Mouse (Mus musculus): ENCODE measurements at regions not wholly inside any gene's neighbourhood (a gene's known extent, or its start where the extent isn't known, plus 50 kb on each side); places are given as distances from the start of the nearest gene placed in this dataset.
A peak's percentile ranks its signal among the peaks of the same experiment; 100 is the strongest.

DNA sequence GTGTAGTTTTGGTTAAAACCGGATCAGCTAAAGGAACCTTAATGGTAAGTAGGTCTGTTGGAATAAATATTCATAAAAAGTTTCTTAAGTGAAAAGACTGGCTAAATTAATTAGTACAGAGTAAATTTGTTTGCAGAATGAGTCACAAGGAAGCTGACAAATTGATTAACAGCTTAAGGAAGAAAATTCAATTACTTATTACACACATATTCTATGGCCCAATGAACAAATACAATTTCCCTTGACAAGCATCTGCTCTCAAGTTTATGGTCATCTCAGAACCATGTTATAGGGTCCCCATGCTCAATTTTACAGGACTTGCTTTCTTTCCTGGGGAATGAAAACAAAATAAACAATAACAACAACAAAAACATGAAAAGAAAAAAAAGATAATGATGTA is 231.4 kb upstream of the Frg1 start:
- DNase-seq (ENCODE audit: low spot score in 2 of 2) = no peak

DNA sequence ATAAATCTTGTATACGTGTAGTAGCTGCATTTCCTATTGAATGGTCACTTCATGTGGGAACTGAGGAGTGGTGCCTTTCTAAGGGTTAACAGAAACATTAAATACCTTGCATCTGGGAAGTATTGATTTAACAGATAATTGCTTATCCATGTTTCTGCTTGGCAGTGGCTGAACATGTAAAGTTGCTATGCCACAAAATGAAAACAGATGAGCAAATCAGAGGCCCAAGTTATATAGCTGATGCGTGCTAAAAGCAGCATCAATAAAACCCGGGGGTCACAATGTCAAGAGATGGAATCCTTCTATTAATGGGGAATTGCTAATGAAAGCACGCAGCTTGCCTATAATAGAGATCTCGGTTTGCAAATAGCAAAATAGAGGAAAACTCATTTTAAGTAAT is 227.8 kb upstream of the Frg1 start:
- DNase-seq (ENCODE audit: low spot score in 2 of 2) = no peak

DNA sequence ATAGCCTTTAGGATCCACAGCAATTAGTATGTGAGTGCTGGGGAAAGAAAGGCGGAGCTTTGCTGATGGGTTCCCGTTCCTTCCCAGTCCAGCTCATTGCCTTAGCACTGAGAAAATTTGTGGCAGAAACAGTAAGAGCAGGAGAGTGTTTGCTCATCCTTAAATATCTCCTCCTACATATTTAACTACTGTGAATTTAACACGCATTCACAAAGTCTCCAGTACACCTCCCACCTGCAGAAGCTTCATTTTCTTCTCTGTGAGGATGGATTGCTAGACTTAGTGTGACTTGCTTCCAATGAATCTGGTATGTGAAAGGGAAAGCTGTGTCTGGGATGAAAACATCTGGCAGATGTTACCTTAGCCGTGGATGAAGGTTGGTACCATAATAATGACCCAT is 207.0 kb upstream of the Frg1 start:
- peak; percentile 9 to 19 for DNase-seq (ENCODE audit: low spot score in 2 of 2)

DNA sequence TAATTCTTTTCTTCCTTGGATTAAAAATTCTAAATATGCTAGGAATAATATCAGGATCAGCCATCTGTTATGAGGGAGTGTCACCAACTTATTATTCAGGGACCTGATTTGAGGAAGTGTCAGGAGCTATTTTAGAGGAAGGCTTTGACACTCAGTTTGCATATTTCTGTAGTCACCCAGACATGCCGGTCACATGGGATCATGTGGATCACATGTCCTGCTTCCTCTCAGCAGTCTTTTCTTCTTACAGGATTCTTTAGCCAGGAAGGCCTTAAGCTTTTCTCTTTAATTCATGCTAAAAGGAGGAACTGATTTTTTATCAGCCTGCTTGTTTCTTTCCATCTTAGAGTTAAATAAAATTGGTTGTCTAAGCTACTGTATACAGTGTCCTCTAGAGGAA is 183.4 kb upstream of the Frg1 start:
- DNase-seq (ENCODE audit: low spot score in 2 of 2) = no peak

DNA sequence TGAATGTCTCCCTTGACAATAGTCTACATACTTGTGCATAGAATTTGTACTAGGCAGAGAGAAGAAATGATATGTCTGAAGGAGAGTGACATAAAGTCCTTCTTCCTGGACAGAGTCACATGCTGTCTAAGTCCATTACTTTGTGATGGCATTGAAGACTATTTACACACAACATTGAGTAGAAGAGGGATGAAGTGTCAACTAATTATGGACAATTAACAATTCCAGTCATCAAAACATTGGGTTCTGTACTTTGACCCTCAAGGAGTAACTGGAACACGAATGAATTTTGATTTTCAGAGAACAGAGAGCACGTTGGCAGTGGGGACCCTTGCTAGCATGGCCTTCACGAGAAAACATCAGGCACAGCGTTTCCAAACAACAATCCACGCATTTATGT is 177.6 kb upstream of the Frg1 start:
- no peak for DNase-seq (ENCODE audit: low spot score in 2 of 2)

DNA sequence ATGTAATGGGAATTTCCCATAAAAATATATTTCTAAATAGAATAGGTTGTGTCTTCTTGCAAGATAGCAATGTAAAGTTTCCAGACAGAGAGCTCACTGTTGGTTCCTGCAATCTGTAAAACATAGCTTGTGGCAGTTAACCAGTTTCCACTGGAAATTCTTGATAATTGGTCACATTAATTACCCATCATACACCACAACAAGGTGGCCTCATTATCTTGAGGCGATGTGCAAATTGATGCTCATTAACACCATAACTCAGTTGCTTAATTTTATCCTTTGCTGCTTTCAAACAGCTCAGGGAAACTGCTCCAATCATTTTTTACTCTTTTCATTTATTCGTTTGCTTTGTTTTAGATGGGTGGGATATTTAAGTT is 176.8 kb upstream of the Frg1 start:
- no peak for DNase-seq (ENCODE audit: low spot score in 2 of 2)

DNA sequence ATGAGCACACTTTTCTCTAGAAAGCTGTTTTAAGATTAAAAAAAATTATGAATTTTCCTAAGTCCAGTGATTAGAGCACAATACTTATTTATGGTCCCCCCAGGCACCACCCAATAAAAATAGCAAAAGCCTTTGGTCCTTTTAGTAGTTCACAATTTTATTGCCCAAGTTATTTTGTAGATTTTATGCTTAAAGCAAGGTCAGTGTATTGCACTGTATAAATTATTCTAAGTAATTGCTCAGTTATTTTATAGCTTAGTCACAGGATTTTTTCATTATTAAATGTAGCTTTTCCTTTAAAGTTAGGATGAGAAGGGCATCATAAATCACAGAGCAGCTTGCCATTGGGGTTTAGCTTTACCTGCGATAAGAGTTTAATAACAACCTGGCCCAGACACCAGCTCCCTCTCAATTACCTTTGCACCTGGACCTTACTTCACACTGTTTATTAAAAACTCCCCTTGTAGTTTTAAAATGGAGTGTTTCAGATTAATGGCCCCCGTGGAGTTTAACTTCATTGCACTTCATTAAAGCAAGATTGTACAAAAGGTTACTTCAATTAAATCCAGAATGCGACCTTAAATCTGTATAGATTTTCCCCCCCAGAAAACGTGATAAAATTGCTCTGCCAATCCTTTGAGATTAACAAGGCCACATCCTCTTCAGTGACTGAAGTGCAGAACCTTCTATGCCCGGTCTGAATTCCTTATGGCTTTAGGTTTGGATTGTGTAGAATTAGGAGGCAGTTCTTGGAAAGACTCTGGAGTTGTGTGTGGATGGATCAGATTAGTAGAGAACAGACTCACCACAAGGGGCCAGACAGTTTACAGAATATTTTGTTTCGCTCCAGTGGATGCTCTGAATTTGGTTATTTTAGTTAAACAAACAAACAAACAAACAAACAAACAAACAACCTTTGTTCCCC is 176.1 kb upstream of the Frg1 start:
- DNase-seq (ENCODE audit: low spot score in 2 of 2) = no peak

DNA sequence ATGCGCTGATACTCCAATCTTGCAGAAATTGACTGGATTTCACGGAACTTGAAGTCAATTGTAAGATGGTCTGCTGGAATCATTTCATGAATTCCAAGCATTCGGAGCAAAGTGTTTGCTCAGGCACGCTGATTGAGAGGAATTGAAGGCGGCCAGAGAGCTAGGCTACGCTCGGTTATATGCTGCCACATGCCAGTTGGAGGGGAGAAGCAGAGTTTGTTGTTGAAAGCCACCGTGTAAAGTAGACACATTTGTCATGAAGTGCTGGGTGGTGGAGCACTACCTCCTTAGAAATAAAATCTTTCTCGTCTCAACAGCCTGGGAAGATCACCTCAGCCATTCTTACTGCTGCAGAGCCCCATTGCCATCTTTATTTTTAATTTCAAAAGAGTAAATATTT is 175.3 kb upstream of the Frg1 start:
- DNase-seq (ENCODE audit: low spot score in 2 of 2) = no peak

DNA sequence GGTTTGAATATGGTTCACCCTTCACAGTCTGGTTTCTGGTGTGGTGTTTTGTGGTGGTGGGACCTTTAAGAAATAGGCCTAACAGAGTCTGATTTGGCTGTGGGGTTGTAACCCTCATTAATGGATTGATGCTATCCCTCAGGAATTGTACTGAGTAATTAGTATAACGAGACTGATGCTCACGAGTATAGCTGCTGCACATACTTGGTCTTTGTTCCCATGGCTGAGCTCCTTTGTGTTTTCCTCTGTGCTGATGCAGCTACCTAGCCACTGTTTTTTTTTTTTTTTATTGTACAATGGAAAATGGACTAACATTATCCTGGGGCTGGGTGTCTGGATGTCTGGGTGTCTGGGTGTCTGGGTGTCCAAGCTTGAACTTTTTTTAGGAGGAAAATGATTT is 171.3 kb upstream of the Frg1 start:
- no peak for DNase-seq (ENCODE audit: low spot score in 2 of 2)

DNA sequence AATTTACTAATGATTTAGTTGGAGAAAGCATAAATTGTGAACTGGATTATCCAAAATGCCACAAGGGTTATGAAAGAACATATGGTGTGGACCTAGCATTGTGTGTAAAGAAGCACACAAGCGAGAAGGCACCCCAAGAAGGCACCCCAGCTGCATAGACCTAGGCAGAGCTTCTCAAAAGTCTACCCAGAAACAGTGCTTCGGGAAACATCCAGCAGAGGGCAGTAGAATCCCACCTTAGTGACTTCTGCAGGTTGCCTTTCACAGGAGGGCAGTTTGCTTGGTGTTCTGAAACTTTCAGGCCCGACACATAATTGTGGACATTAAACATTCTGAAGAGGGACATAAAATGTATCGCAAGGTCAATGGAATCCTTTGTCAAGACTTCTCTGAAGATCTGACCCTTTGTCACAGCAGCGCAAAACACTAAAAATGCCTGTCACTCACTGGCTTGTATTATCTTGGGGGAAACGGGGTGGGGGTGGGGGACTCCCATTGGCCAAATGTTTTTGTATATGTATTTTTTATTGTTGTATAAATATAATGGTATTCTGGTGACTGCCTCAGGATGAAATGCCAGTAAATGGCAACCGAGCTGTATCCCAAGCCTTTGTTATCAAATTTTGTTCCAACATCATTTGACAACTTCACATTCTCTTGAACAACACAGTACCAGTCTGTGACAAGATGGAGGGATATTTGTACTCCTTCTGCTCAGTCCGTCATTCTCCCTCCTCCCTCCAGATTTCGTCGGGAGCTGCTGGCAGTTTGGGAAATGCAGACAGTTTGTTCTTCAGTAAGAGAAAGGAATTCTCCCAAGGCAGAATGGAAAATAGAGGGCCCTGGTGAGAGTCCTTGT is 156.4 kb upstream of the Frg1 start:
- DNase-seq (ENCODE audit: low spot score in 2 of 2) = peak in 1 of 2 experiments; percentile 88

DNA sequence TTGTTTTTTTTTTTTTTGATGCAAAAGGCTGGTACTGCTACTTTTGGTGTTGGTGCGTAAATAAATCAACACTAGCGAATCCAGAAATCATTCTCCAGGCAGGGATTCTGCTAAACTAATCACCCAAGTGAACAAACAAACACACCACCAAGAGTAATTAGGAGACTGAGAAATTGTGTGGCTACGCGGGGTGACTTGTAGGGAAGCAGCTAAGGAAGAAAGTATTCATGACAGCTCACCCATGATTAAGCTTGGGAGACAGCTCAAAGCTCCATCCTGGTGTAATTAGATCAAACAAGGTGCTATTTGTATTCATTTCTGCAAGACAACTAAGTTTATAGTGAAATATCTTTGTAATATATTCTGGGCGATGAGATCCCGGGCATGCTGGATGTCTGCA is 153.7 kb upstream of the Frg1 start:
- DNase-seq (ENCODE audit: low spot score in 2 of 2) = no peak

DNA sequence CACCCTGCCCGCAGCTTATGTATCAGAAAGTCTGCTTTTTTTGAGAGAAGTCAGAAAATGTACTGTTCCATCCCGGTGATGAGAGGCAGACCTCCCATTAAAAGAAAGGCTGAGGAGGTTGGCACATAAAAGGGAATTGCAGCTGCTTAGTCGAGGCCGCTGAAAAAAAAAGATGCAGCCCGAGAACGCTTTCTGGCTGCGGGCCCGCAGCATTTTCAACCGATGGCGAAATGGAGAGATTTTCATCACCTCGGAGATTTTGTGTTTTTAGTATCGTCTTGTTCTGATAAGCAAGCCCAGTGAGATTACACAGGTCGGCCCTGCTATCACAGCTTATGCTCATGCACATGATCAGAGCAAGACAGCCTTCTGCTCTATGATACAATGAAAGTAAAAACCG is 145.1 kb upstream of the Frg1 start:
- no peak for DNase-seq (ENCODE audit: low spot score in 2 of 2)

DNA sequence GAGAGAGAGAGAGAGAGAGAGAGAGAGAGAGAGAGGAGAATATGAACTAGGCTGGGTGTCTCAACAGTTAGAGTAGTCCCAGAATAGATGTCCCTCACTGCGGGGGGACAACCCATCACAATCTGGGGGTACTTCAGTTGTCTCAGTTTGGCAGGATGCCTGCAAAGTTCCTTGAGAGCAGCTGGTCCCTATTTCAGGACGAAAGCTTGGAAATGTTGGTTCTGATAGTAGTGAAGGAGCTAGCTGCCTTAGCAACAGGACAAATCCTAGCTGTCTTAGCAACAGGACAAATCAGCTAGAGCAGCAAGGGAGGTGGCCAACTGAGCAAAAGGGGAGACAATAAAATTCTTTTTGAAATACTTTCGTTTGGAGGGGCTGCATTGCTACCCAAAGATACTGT is 139.9 kb upstream of the Frg1 start:
- no peak for DNase-seq (ENCODE audit: low spot score in 2 of 2)

DNA sequence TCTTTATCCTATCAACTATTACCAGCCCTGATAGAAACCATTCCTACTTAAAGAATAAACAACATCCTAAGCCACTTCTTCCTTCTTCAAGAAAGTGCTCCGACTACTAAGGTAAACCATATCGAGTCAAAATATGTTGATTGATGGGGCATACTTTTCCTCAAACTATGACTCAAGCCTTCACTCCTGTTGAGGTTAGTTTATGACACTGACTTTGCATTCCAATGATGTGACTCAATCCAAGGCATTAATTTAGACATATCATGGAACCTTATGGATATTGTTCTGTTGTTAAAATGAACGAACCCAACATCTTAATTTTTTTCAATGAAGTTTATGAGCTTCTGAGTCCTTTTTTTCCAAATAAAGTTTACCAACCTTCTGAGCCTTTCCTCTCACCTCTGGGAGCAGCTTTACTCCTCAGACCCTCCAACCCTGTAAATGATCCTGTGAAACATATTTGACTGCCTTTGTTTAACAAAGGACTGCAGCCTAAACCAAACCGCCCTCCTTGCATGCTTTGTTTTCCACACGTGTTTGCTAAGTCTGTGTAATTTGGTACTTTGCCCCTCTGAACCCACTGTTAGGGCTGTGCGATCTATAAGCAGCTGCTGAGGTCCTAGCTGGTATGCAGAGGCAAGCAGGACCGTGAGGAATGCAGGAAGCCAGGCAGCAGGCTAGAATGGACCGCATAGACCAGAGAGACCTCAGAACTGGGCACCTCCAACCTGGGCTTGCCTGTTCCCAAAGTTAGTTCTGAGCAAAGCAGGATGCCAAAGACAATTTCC is 136.1 kb upstream of the Frg1 start:
- DNase-seq (ENCODE audit: low spot score in 2 of 2) = no peak

DNA sequence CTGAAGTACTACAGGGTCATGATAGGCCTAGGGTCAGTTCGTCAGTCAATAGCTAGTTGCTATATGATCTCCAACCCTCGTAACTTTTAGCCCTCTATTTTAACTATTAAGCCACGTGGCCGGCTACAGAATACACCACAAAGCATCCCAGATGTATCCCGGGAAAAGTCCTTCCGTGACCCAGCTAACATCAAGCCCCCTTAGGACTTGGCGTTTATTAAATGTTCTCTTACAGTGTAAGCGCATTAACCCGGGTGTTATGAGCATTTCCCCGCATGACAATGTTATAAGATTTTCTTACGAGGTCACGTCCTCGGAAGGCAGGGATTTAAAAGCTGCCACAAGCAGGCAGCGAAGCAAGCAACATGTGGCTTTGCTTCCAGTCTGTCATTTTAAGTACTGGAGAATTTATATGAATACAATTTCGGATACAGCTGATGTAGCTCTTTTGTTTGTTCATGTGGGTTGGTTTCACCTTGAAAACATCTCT is 135.1 kb upstream of the Frg1 start:
- DNase-seq (ENCODE audit: low spot score in 2 of 2) = no peak

DNA sequence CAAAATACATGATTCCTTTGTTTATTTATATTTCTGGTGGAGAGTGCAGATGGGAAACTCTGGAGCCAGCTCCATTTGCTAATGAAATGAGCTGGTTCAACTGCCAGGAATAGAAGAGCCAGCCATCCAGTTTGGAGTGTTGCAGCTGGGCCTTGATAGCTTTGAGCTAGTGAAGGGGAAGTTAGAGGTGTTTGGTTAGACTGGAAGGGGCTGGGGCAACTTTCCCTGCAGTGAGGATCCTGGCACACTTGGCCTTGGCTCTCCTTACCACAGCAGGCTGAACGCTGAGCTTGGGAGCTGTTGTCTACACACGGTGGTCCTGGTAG is 133.2 kb upstream of the Frg1 start:
- no peak for DNase-seq (ENCODE audit: low spot score in 2 of 2)

DNA sequence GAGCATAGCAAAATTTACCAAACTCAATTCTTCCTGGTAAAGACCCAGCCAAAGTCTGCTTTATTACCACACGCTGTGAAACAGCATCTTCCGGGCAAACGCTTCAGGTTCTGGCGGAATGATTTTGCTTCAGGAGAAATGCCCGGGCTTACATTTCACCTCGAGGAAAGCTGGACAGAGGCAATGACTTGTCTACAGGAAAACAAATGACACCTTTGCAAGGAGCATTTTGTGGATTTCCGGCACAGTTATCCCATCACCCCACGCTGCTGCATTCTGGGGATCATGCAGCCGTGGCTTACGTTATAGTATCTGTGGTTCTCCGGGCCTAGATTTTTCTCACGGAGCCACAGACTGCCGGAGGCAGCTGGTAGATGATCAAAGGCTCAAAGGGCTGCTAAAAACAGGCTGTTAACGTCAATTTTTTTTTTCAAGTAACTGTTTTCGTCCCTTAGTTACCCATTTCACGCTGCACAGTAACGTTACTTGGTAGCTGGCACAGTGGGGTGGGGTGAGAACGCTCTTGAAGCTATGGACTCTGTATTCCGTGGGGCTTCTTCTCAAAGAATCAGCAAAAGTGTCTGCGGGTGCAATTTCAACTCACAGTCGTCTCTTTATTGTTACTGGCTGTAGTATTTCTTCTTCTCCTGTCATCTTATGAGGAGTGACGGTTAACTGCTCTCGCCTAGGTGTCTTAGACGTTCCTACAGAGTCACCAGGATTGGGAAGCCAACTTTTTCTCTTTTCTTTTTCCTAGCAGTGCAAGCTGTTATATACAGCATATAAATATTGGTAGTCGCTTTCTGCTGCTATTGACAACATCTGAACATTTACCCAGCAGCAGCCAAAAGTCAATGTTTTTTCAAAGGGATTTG is 132.6 kb upstream of the Frg1 start:
- no peak for DNase-seq (ENCODE audit: low spot score in 2 of 2)

DNA sequence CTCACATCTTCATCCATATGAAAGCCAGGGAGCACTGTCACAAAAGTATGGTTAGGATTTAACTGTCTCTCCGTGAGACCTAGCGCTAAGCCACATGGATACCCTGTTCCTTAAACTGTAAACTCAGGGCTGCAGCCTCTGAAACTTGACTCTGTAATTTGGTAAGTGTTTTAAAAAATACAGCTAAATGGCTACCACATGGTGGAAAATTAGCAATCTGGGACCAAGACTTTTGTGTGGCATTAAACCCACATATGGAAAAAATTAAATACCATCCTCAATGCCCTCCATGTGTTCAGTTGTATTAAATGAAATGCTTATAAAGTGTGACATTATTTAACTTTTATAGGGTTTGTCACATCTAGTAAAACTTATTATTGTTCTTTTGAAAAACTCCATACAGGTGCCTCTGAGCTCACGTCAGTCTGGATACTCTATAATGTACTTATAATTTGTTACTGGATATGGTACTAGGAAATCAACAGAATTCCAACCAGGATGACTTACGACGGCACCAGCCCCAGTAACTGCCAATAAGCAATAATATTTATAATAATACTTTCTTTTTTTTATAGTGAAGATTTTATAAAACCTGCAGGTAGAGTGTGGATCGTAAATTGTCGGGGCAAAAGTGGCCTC is 131.0 kb upstream of the Frg1 start:
- DNase-seq (ENCODE audit: low spot score in 2 of 2) = no peak

DNA sequence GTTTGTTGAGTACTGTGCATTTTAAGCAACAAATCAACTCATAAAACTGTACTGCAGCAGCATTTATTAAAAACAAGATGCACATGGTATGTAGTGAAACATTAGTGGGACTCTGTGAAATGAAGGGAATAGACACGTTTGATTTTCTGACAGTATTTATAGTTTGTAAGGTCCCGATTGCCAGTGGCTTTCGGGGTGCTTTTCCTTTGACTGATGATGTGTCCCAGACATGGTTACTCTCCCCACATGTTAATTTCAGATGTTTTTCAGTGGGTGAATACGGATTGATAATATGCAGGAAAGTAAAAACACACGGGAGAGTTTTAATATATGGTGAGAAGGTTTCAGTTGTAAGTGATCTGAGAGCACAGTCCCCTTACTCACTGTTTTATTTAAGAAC is 115.3 kb upstream of the Frg1 start:
- DNase-seq (ENCODE audit: low spot score in 2 of 2) = no peak

DNA sequence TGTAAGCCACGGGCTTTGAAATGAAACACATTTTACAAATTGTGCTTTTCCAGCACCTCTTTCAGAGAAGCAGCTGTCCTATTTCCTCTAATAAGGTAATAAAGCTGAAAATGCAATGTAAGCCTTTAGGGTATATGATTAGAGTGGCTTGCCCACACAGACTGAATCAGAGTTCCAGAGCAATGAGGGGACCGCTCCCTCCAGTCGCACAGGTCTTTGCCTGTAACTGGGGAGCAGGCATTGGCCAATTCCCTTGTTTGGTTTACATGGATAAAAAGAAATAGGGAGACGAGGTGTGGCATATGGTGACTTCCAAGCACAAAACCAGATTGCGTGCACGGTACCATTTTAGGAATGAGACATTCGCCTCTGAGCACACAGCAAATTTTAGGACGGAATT is 112.7 kb upstream of the Frg1 start:
- no peak for DNase-seq (ENCODE audit: low spot score in 2 of 2)

DNA sequence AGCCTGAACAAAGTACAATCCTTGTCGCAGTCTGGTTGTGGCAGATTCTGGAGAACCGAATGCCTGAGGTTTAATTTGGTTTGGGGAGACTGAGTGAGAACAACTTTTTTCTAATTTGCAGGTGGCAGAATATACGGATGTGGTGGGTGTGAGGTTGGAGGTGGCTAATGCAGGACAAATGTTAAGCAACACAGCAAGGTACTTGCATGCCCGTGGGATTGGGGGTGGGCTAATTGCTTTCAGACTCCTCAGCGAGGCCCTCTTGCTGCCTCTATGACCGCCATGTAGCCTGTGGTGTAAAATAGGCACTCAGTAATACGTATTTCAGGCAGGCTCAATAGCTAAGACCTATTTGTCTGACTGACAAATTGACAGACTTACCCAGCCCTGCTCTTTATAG is 109.4 kb upstream of the Frg1 start:
- no peak for DNase-seq (ENCODE audit: low spot score in 2 of 2)
